Mouse (Mus musculus): ENCODE data around the gene Cd27. TPM values are rescaled to one million over a fixed set of nuclear protein-coding genes. Genes with fewer than 3 reads are reported as not detected.

Gene Cd27
- total and polyA plus RNA-seq, 3 experiments, result 0.46 TPM; not detected in 2

DNA sequence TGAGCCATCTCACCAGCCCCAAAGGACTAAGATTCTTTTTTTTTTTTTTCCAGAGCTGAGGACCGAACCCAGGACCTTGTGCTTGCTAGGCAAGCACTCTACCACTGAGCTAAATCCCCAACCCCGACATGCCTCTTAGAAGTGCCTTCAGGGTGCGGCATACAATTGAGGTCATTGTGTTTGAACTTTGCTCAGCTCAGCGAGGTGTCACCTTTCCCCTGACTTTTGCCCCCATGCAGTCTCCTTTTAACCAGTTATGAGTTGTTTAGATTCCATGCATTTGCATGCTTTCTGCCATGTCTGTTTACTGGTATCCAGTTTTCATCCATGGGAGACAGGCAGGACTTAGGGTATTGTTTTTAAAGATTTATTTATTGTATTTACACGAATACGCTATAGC is 32.0 kb upstream of the Cd27 start:
- Histone ChIP-seq H3K27me3 (ENCODE audit: control insufficient read depth in 1 of 2, insufficient read depth in 2 of 2, low read length in 2 of 2) (peaks cover 0 to 6% of the 10 kb centered on the region in 2 experiments), H3K79me2 (ENCODE audit: control insufficient read depth, insufficient read depth, low read length, poor library complexity) (no peaks in the 10 kb centered on the region), H3K4me1 (ENCODE audit: control insufficient read depth in 1 of 2, insufficient read depth in 2 of 2, low read length in 2 of 2) (peaks cover 0 to 10% of the 10 kb centered on the region in 2 experiments; a peak in 3 of 4 replicates), H3K36me3 (ENCODE audit: control insufficient read depth in 1 of 2, insufficient read depth in 2 of 2, low read length in 2 of 2) (peaks cover 0 to 15% of the 10 kb centered on the region in 2 experiments; a peak in 2 of 4 replicates), H3K27ac (ENCODE audit: control insufficient read depth, low read depth, low read length) (no peak overlapping the region), H3K4me3 (ENCODE audit: control insufficient read depth in 1 of 2, insufficient read depth in 1 of 2, low read depth in 2 of 2, low read length in 2 of 2) (no peak overlapping the region), H3K9me3 (replicated peaks; ENCODE audit: insufficient read depth, low read length) (no peaks in the 10 kb centered on the region), H3K9ac (ENCODE audit: control insufficient read depth, low read depth, low read length, poor library complexity, severe bottlenecking) (no peak overlapping the region)
- TF ChIP-seq MYB (IDR thresholded peaks at IDR 0.05; ENCODE audit: low read depth, low read length) (no peak), ZC3H11A (IDR thresholded peaks at IDR 0.05; ENCODE audit: low read depth, low read length) (no peak), ZNF384 (IDR thresholded peaks at IDR 0.05; ENCODE audit: low read depth, low read length) (no peak), UBTF (IDR thresholded peaks at IDR 0.05; ENCODE audit: borderline replicate concordance, insufficient read depth, low read depth, low read length) (no peak), NRF1 (IDR thresholded peaks at IDR 0.05; ENCODE audit: insufficient read depth, low read depth, low read length, poor library complexity, severe bottlenecking) (no peak), MAZ (IDR thresholded peaks at IDR 0.05; ENCODE audit: low read depth, low read length) (no peak), CHD2 (IDR thresholded peaks at IDR 0.05; ENCODE audit: low read length) (no peak), TCF12 (IDR thresholded peaks at IDR 0.05; ENCODE audit: low read depth, low read length) (no peak), ETS1 (IDR thresholded peaks at IDR 0.05; ENCODE audit: low read depth, low read length) (no peak), MAX (IDR thresholded peaks at IDR 0.05; ENCODE audit: low read length) (no peak), SMC3 (IDR thresholded peaks at IDR 0.05; ENCODE audit: low read depth, low read length) (no peak), HCFC1 (IDR thresholded peaks at IDR 0.05; ENCODE audit: low read depth, low read length) (no peak), TAL1 (IDR thresholded peaks at IDR 0.05; ENCODE audit: low read length) (no peak), TBP (IDR thresholded peaks at IDR 0.05; ENCODE audit: low read depth, low read length) (no peak), ZKSCAN1 (IDR thresholded peaks at IDR 0.05; ENCODE audit: low read depth, low read length) (no peak)
- no peak for DNase-seq (ENCODE audit: low read depth, low spot score)

DNA sequence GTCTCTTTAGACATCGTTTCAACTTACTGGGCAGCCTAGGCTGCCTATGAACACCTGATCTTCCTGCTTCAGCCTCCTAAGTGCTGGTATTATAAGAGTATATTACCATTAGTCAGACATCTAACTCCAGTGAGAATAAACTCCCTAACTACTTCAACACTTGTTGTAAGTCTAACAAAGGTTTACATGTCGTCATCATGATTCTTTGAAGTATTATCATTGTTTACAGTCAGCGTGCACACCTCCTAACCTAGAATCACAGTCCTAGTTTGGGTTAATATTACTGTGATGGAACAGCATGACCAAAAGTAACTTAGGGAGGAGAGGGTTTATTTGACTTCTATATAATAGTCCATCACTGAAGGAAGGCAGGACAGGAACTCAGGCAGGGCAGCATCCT is 30.7 kb upstream of the Cd27 start:
- Histone ChIP-seq H3K36me3 (ENCODE audit: control insufficient read depth in 1 of 2, insufficient read depth in 2 of 2, low read length in 2 of 2) (peaks cover 0 to 15% of the 10 kb centered on the region in 2 experiments; a peak in 2 of 4 replicates), H3K27ac (ENCODE audit: control insufficient read depth, low read depth, low read length) (no peak overlapping the region), H3K27me3 (ENCODE audit: control insufficient read depth in 1 of 2, insufficient read depth in 2 of 2, low read length in 2 of 2) (peaks cover 2 to 7% of the 10 kb centered on the region in 2 experiments), H3K79me2 (ENCODE audit: control insufficient read depth, insufficient read depth, low read length, poor library complexity) (no peaks in the 10 kb centered on the region), H3K4me3 (ENCODE audit: control insufficient read depth in 1 of 2, insufficient read depth in 1 of 2, low read depth in 2 of 2, low read length in 2 of 2) (no peak overlapping the region), H3K9ac (ENCODE audit: control insufficient read depth, low read depth, low read length, poor library complexity, severe bottlenecking) (no peak overlapping the region), H3K4me1 (ENCODE audit: control insufficient read depth in 1 of 2, insufficient read depth in 2 of 2, low read length in 2 of 2) (peaks cover 0 to 10% of the 10 kb centered on the region in 2 experiments; a peak in 3 of 4 replicates), H3K9me3 (replicated peaks; ENCODE audit: insufficient read depth, low read length) (no peaks in the 10 kb centered on the region)
- DNase-seq (ENCODE audit: low read depth, low spot score), result no peak
- TF ChIP-seq ZKSCAN1 (IDR thresholded peaks at IDR 0.05; ENCODE audit: low read depth, low read length), result no peak
- TF ChIP-seq E2F4 (IDR thresholded peaks at IDR 0.05; ENCODE audit: borderline replicate concordance, low read depth, low read length), result no peak
- TF ChIP-seq USF2 (IDR thresholded peaks at IDR 0.05; ENCODE audit: borderline replicate concordance in 1 of 2, insufficient read depth in 1 of 2, low read depth in 1 of 2, low read length in 2 of 2), result no peak
- no peak for TF ChIP-seq SIN3A (IDR thresholded peaks at IDR 0.05; ENCODE audit: low read length)
- no peak for TF ChIP-seq BHLHE40 (IDR thresholded peaks at IDR 0.05; ENCODE audit: borderline replicate concordance, low read depth, low read length)
- no peak for TF ChIP-seq MXI1 (IDR thresholded peaks at IDR 0.05; ENCODE audit: low read depth, low read length)
- TF ChIP-seq POLR2AphosphoS5 (IDR thresholded peaks at IDR 0.05; ENCODE audit: borderline replicate concordance, low read depth, low read length), result no peak
- no peak for TF ChIP-seq EP300 (IDR thresholded peaks at IDR 0.05; ENCODE audit: low read depth in 1 of 2, low read length in 2 of 2)
- TF ChIP-seq RCOR1 (IDR thresholded peaks at IDR 0.05; ENCODE audit: low read depth, low read length), result no peak
- no peak for TF ChIP-seq TCF12 (IDR thresholded peaks at IDR 0.05; ENCODE audit: low read depth, low read length)

All from MEL (cell line).